Mouse (Mus musculus) sigmoid colon, adult 10 weeks (tissue): ENCODE results near the gene Trmt1. TPM values are rescaled to one million over a fixed set of nuclear protein-coding genes. Genes with fewer than 3 reads are reported as not detected.

Experiments used
- polyA plus RNA-seq: library from polyadenylated mRNA; stranded (reverse); fragments of 350-450 nt; fragmentation: Illumina TruSeq; extraction: RNeasy Lipid Tissue Mini Kit (QIAGEN cat#74804); gene quantifications from one replicate; pipeline ENCODE4 v1.2.3, GENCODE M21; 2014; ENCODE audit warnings: low read depth, low replicate concordance

The Trmt1 gene
- polyA plus RNA-seq, result 12.7 TPM

GRCm38 (mm10) chr8:84686191-84687002 lies at the start of gene Trmt1:
Trmt1 (plus strand) TSS chr8:84686307.

GRCm38 (mm10) chr8:84662581-84663065 lies 23.5 kb upstream of the Trmt1 start, which contains the start of gene Ier2:
Ier2 (minus strand) TSS chr8:84662852.

GRCm38 (mm10) chr8:84687705-84688100 lies 1.6 kb downstream of the Trmt1 start, which contains the start of gene Nacc1:
Nacc1 (minus strand) TSS chr8:84687862.

GRCm38 (mm10) chr8:84700941-84701911 lies 15.1 kb downstream of the Trmt1 start, which contains the start of gene Lyl1:
Lyl1 (plus strand) TSS chr8:84701457.

GRCm38 (mm10) chr8:84722850-84723570 lies 36.9 kb downstream of the Trmt1 start, which contains the start of gene G430095P16Rik:
G430095P16Rik (plus strand) TSS chr8:84723007.

Other genes with a start within 250 kb of the Trmt1 start
- gene Ier2, start 23.5 kb upstream of the Trmt1 start, polyA plus RNA-seq, result 5.6 TPM
- 2.2 TPM for gene Nacc1, start 1.6 kb downstream of the Trmt1 start, polyA plus RNA-seq
- not detected for gene Lyl1, start 15.2 kb downstream of the Trmt1 start, polyA plus RNA-seq
- not detected for gene G430095P16Rik, start 36.7 kb downstream of the Trmt1 start, polyA plus RNA-seq
- gene Nfix, start 114.0 kb downstream of the Trmt1 start, polyA plus RNA-seq, result 19.0 TPM
- gene Dand5, start 136.5 kb downstream of the Trmt1 start, polyA plus RNA-seq, result 1.5 TPM
- gene Gadd45gip1, start 145.2 kb downstream of the Trmt1 start, polyA plus RNA-seq, result 0.66 TPM
- 3.5 TPM for gene Rad23a, start 154.4 kb downstream of the Trmt1 start, polyA plus RNA-seq
- 491 TPM for gene Calr, start 160.6 kb downstream of the Trmt1 start, polyA plus RNA-seq
- 4.9 TPM for gene Farsa, start 170.7 kb downstream of the Trmt1 start, polyA plus RNA-seq
- 9.3 TPM for gene Syce2, start 185.8 kb downstream of the Trmt1 start, polyA plus RNA-seq
- gene Gcdh, start 207.6 kb downstream of the Trmt1 start, polyA plus RNA-seq, result 36.1 TPM
- gene Klf1, start 215.6 kb downstream of the Trmt1 start, polyA plus RNA-seq, result 0.38 TPM
- 11.0 TPM for gene Dnase2a, start 222.3 kb downstream of the Trmt1 start, polyA plus RNA-seq